In genomic region chr15:6388631-6389030, GRCm38 (mm10) we compare ENCODE assay signal across 13 mouse cellular contexts. TPM values are rescaled to one million over a fixed set of nuclear protein-coding genes. Genes with fewer than 3 reads are reported as not detected.
DNase-seq lines count a peak whose midpoint lies in the region; ATAC-seq and TF ChIP-seq lines count a peak whose summit lies in the region.
"Had no signal": no experiment of that assay in that cellular context is flagged by ENCODE, and none has a peak within 500 bp of the region (broad histone marks: within the 10 kb centered on the region; RNA-seq: fewer than 3 reads in every experiment).

No protein-coding gene starts in this region.

- H3K9ac ChIP-seq in kidney, embryonic 15.5 days, result no peak overlapping the region
- H3K9ac ChIP-seq in liver, embryonic 11.5 days (ENCODE audit: low read depth, low read length), result no peak overlapping the region

- TF ChIP-seq POLR2A in embryonic fibroblast, embryonic 13.5 days (IDR thresholded peaks at IDR 0.05; ENCODE audit: low read depth, low read length), result no peak

- no peak for TF ChIP-seq CTCF in embryonic fibroblast, embryonic 13.5 days (IDR thresholded peaks at IDR 0.05; ENCODE audit: borderline replicate concordance, insufficient read depth, low read length)

- no peak for DNase-seq in kidney, postnatal 36 days
- no peak for DNase-seq in embryonic facial prominence, embryonic 10.5 days (ENCODE audit: low spot score)
- DNase-seq in liver, embryonic 11.5 days (ENCODE audit: low spot score), result no peak
- no peak for DNase-seq in layer of hippocampus, adult 11-12 months (ENCODE audit: low spot score)
- DNase-seq in c-Kit-positive CD71-positive TER-119-positive erythroid progenitor cells, embryonic 14.5 days (ENCODE audit: low spot score), result no peak
- DNase-seq in layer of hippocampus, adult 18-20 months (ENCODE audit: low spot score in 2 of 2), result no peak
- DNase-seq: adrenal gland, postnatal 25 days; right cerebral cortex, postnatal 4 days; thymus, postnatal 4 days had no signal

- peaks cover 55% of the 10 kb centered on the region for H3K4me1 ChIP-seq in kidney, embryonic 15.5 days
- peaks cover 45% of the 10 kb centered on the region for H3K4me1 ChIP-seq in embryonic facial prominence, embryonic 10.5 days
- H3K4me1 ChIP-seq in embryonic fibroblast, embryonic 13.5 days (ENCODE audit: control insufficient read depth, insufficient read depth, low read length), result peaks cover 18% of the 10 kb centered on the region
- H3K4me1 ChIP-seq in liver, embryonic 11.5 days (replicated peaks; ENCODE audit: control insufficient read depth, insufficient read depth, low read length), result no peaks in the 10 kb centered on the region; the same call in 1 of the 2 replicates

- H3K27me3 ChIP-seq in kidney, embryonic 15.5 days, result no peaks in the 10 kb centered on the region
- H3K27me3 ChIP-seq in embryonic facial prominence, embryonic 10.5 days (replicated peaks; ENCODE audit: low read depth, poor library complexity, severe bottlenecking), result no peaks in the 10 kb centered on the region
- peaks cover 10% of the 10 kb centered on the region for H3K27me3 ChIP-seq in liver, embryonic 11.5 days (replicated peaks; ENCODE audit: control insufficient read depth, insufficient read depth, low read length)

- H3K27ac ChIP-seq in kidney, embryonic 15.5 days, result no peak overlapping the region
- 0 out of 2 replicates have a peak overlapping the region, but pooled peaks have one; percentile 88 for H3K27ac ChIP-seq in embryonic facial prominence, embryonic 10.5 days (replicated peaks)
- H3K27ac ChIP-seq in embryonic fibroblast, embryonic 13.5 days (ENCODE audit: insufficient read depth, low read length), result no peak overlapping the region
- H3K27ac ChIP-seq in liver, embryonic 11.5 days (ENCODE audit: low read depth, low read length), result no peak overlapping the region

- peak overlapping the region; percentile 74 for H3K4me2 ChIP-seq in kidney, embryonic 15.5 days
- H3K4me2 ChIP-seq in liver, embryonic 11.5 days, result peak overlapping the region; percentile 66

- H3K9me3 ChIP-seq in kidney, embryonic 15.5 days (replicated peaks), result no peaks in the 10 kb centered on the region
- no peaks in the 10 kb centered on the region for H3K9me3 ChIP-seq in embryonic facial prominence, embryonic 10.5 days
- H3K9me3 ChIP-seq in liver, embryonic 11.5 days (ENCODE audit: control insufficient read depth, low read length), result no peaks in the 10 kb centered on the region
- H3K9me3 ChIP-seq: G1E had no signal

- ATAC-seq in kidney, embryonic 15.5 days (replicated peaks; ENCODE audit: low FRiP score), result no peak
- ATAC-seq in liver, embryonic 11.5 days (replicated peaks; ENCODE audit: low FRiP score), result no peak

- WGBS in kidney, embryonic 15.5 days, result 91% methylated on average over 7 of the region's 7 CpGs
- 94% methylated on average over 7 of the region's 7 CpGs for WGBS in embryonic facial prominence, embryonic 10.5 days
- 87% methylated on average over 7 of the region's 7 CpGs for WGBS in liver, embryonic 11.5 days

- 0 out of 2 replicates have a peak, but pooled peaks cover 4% of the 10 kb centered on the region for H3K36me3 ChIP-seq in kidney, embryonic 15.5 days
- H3K36me3 ChIP-seq in embryonic facial prominence, embryonic 10.5 days (replicated peaks), result peaks cover 10% of the 10 kb centered on the region; the same call in 1 of the 2 replicates
- H3K36me3 ChIP-seq in liver, embryonic 11.5 days (ENCODE audit: control insufficient read depth, insufficient read depth, low read length), result no peaks in the 10 kb centered on the region
- H3K36me3 ChIP-seq: G1E had no signal

- H3K4me3 ChIP-seq in kidney, embryonic 15.5 days (replicated peaks), result peak overlapping the region; percentile 58
- peak overlapping the region; percentile 65 for H3K4me3 ChIP-seq in embryonic facial prominence, embryonic 10.5 days
- H3K4me3 ChIP-seq in embryonic fibroblast, embryonic 13.5 days (ENCODE audit: insufficient read depth, low read length), result peak overlapping the region; percentile 88
- peak overlapping the region; percentile 47 for H3K4me3 ChIP-seq in liver, embryonic 11.5 days (ENCODE audit: low read depth, low read length)

RNA-seq across cellular contexts. Expression of gene C9, which starts 56.5 kb away (rescaled TPM):
- polyA plus RNA-seq in kidney, embryonic 15.5 days (2015; fragmentation: Nextera tagmentation; extraction: Ambion mirVana), result 0.08 and 0.13 TPM in 2 replicates
- not detected in 2 replicates for polyA plus RNA-seq in embryonic facial prominence, embryonic 10.5 days (2016; fragmentation: Nextera tagmentation; extraction: Ambion mirVana)
- polyA plus RNA-seq in embryonic fibroblast, embryonic 13.5 days (2011; ENCODE audit: insufficient read length, low read depth, missing spikeins), result not detected in 2 replicates
- 0.15 TPM in 1 of 2 replicates, not detected in the other for polyA plus RNA-seq in liver, embryonic 11.5 days (2014; fragmentation: Nextera tagmentation; extraction: Ambion mirVana)
- total RNA-seq in layer of hippocampus, adult 18-20 months (2021), result not detected
- total RNA-seq: adrenal gland, postnatal 25 days; common myeloid progenitor, adult 5-6 weeks; G1E had no signal
- polyA plus RNA-seq: G1E had no signal
